Mouse (Mus musculus) gonadal fat pad, adult 2 months (tissue): Measurements from ENCODE around the gene Slc16a10. TPM values are rescaled to one million over a fixed set of nuclear protein-coding genes. Genes with fewer than 3 reads are reported as not detected.

Experiments used
- DNase-seq: peaks from one replicate; pipeline ENCODE4 v3.0.0-alpha.2; 2012; ENCODE audit warnings: low read depth
- polyA plus RNA-seq: library from polyadenylated mRNA; depleted of rRNA; stranded (reverse); fragments of >200 nt; gene quantifications from 2 replicates; pipeline ENCODE4 v1.2.3, GENCODE M21; 2012

The Slc16a10 gene
- polyA plus RNA-seq, 1 experiment, result 76.3 TPM

DNA sequence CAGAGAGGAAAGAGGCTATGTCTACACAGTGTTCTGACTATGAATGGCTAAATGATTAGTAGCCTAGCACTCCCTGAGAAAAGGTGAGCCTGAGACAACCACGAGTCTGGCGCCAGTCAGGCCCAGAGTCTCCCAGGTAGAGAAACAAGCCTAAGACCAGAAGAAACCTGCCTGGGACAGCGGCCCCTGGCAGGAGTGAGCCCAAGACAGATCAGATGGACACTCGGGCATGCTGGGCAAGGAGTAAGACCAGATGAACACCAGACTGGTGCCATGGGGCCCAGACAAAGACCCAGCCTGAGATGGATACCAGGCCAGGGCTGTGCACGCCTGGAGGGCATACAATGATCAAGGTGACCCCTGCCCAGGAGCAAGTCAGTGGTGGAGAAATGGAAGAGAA is 32.5 kb downstream of the Slc16a10 start:
- DNase-seq, result no peak

- DNase-seq, result no peak
Observed at GRCm38 (mm10) chr10:40108992-40109391, 33.1 kb downstream of the Slc16a10 start.

- peak; percentile 73 for DNase-seq
Observed at GRCm38 (mm10) chr10:40107995-40108394, 34.1 kb downstream of the Slc16a10 start.

GRCm38 (mm10) chr10:40105174-40105573 is 36.9 kb downstream of the Slc16a10 start:
- no peak for DNase-seq

DNA sequence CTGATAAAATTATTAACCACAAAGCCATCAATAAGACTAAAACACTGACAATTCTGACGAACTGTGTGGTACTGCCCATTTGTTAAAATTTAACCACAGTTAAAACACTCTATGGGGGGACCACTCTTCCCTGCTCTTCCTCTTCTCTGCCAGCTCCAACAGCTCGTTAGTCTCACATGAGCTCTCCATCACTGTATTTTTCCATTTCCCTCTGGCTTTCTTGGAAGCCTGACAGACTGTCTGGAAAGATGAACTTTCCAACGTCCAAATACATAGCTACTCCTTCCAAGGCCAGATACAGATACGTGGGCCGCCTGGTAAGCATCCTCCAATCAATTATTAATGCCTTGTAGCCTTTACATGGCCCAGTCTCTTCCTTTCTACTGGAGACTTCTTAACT is 38.3 kb downstream of the Slc16a10 start:
- no peak for DNase-seq

- no peak for DNase-seq
Observed at GRCm38 (mm10) chr10:40102986-40103385, 39.1 kb downstream of the Slc16a10 start.

DNA sequence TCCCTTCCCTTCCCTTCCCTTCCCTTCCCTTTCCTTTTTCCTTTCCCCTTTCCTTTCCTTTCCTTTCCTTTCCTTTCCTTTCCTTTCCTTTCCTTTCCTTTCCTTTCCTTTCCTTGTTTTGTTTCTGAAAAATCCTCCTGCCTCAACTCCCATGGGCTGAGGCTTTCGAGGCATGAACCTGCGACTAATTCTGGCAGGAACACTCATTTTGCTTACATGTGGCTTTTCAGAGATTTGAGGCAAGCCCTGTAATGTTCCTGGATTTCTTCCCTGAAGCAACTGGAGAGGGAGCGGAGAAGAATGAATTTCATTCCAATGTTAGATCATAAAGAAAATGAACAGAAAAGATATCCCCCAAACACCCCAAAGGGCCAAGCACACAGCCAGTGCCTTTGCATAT is 39.9 kb downstream of the Slc16a10 start:
- no peak for DNase-seq

DNA sequence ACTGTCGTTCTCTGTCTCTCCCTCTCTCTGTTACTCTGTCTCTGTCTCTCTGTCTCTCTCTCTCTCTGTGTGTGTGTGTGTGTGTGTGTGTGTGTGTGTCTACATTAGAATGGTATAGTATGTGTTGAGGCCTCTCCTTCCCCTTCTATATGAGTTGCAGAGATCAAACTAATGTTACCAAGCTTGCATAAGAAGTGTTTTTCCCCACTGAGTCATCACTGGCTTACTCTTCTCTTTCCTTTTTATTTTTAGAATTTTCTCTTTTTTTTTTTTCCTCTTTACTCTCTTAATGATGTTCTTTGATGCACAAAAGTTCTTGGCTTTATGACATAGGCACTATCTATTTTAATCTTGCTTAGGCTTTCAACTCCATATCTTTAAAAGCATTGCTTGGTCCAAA is 43.6 kb downstream of the Slc16a10 start:
- no peak for DNase-seq

DNA sequence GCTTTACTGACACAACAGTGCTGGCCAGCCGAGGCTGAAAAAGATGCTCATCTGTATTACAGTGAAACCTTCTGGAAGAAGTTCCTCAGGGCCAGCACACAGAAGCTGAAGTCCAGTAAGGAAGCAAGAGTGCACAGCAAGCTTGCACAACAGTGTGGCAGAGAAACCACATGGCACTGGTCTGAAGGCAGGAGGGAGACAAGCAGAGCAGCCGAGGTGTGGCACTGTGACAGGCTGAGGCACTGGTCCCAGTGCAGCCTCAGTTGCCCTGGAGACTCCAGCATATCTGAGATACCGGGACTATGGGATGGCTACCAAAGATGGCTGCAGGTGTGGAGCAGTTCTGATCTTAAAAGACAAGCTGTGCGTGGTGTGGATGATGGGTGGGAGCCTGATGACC is 44.5 kb downstream of the Slc16a10 start:
- DNase-seq, result no peak

DNA sequence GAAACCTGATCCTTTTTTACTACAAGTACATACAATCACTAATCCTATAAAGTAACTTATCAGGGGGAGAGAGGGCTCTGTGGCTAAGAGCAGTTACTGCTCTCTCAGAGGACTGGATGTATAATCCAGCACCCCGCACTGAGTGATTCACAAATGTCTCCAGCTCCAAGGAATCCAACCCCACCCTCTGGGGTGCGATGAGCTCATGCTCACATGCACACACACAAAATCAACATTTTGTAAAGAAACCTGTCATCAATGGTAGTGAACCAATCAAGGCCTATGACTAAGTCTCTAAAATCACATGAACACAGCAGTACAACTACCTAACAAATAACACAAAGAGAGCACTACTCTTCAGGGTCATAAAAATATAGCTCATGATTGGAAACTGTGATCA is 47.3 kb downstream of the Slc16a10 start:
- no peak for DNase-seq

DNA sequence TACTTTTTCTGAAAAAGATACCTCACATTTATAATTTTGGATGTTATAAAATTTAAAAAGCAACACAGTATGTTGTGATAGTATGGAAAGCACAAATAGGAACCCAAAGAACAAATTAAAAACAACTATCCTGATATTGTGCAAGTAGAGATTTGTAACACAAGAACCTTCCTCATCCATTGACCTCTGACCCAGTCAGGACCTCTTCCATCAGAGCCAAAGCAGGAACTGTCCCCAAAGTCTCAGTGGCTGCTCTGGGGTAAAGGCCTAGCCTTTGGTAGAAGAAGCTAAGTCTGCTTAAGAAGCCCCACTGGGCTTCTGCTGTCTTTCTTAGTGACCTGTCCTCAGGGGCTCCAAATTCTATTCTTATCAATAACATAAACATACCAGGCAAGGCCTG is 48.5 kb downstream of the Slc16a10 start:
- no peak for DNase-seq

- no peak for DNase-seq
Observed at GRCm38 (mm10) chr10:40091455-40091854, 50.6 kb downstream of the Slc16a10 start.

GRCm38 (mm10) chr10:40090504-40091428 is 51.3 kb downstream of the Slc16a10 start:
- DNase-seq, result no peak

DNA sequence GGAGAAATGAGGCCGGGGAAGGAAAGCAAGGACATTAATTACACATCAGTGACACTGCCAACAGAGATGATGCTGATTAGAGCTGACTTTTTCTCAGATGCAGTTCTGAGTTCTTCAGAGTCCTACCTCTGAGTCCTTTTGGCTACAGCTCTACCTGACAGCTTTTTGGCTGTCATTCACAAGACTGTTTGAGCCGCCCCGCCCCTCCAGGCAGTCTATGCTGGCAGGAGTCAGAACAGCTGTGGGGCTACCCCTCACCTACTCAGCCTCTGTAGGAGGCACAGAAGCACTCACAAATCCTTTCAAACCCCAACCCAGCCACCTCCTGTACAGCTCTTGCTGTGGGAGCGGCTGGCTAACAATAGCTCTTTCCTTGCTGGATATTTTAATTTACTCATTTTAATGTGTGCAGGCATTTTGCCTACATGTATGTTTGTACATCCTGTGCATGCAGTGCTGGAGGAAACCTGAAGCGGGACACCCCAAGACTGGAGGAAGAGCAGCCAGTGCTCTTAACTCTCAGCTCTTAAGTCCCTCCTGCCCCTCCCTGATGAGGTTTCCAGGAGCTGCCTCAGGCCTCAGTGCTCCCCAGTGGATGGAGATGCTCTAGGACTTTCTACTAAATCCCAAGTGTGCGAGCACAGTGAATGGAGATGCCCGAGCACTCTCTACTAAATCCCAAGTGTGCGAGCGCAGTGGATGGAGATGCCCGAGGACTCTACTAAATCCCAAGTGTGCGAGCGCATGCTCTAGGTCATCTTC is 57.5 kb downstream of the Slc16a10 start:
- no peak for DNase-seq

DNA sequence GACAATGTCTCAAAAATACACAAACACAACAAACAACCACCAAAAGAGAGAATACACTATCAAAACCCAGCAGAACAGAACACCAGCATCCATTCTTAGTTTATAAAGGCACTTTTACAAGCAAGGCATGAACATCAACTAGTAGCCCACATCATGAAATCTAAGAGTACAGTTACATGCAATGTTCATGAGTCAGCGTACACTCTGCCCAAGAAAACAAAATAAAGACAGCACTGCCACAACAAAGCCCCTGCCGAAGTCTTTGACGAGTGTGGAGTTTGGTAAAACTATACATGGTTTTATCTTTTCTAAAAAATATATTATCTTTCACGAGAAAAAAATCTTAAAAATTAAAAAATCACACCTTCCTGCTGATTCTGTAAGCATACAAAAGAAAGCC is 58.5 kb downstream of the Slc16a10 start:
- no peak for DNase-seq

- DNase-seq, result no peak
Observed at GRCm38 (mm10) chr10:40082668-40083067, 59.4 kb downstream of the Slc16a10 start.

DNA sequence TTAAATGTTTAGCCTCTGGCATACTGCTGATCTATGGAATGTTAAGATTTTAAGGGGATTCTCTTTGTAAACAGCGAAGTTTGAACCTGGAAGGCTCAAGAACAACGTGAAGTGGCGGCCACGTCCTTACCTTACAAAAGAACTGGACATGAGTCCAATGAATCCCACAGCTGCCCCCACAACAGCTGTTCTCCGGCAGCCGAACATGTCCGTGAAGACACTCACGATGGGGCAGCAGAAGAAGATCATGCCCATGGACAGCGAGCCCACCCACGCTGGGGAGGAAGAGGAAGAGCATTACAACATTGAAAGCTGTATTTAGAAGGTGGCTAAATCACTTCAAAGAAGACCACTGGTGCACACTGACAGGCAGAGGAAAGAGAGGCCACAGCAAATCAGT is 61.5 kb downstream of the Slc16a10 start:
- DNase-seq, result no peak

DNA sequence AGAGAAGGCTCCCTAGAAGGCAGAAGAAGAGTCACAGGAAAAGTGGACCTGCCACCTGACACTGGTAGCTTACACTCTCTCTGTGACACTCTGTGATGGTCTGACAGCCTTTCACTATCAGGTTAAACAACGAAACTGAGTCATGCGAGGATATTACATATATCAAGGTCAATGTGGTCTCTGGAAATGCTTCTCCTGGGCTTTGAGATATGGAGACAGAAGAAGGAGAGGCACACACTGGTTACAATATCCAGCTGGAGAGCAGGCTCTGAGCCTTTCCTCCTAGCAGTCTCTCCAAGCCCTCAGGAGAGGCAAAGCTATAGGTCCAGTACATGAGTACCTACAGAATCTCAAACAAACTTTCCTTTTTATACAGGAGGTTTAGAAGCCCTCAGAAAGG is 62.8 kb downstream of the Slc16a10 start:
- no peak for DNase-seq

- no peak for DNase-seq
Observed at GRCm38 (mm10) chr10:40077960-40078353, 64.1 kb downstream of the Slc16a10 start.

DNA sequence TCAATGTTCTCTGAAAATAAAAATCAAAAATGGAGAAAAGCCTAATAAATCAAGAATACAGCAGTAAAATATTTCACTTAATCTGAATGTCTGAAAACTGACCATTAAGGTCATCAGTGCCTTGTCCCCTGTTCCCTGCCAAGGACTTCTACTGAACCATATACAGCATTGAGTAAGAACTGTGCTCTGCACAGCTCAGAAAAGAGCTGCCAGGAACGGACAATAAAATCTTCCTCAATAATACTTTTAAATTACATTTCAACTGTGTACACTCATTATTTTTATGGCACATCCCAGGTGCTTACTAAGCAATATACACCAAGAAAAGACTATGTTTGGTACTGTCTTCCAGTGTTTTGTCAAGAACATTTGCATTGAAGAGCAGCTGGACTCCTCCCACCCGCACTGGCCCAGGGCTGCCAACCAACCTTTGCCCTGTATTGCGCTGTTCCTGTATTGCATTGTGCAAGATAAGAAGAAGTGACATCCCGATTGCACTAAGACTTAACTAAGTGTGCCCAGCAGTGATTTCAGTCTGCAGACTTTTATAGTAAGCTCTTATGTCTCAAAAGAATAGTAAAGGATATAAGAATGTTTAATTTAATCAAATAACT is 64.6 kb downstream of the Slc16a10 start:
- peak; percentile 58 for DNase-seq

DNA sequence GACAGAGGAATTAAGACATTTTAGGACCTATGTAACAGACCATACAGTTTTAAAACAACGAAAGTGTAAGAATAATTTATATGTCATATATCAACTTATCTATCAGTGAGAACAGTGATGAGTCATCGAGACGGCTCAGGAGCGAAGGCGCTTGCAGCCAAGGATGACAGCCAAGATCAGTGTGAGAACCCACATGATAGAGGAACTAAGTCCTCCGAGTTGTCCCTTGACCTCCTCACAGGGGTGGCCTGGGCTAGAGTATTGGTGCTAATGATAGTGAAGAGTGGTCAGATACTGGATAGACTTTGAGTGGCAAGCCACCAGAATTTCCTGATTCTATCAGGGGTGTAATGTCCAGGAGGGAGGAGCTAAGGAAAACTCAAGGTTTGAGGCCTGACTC is 68.5 kb downstream of the Slc16a10 start:
- DNase-seq, result no peak

DNA sequence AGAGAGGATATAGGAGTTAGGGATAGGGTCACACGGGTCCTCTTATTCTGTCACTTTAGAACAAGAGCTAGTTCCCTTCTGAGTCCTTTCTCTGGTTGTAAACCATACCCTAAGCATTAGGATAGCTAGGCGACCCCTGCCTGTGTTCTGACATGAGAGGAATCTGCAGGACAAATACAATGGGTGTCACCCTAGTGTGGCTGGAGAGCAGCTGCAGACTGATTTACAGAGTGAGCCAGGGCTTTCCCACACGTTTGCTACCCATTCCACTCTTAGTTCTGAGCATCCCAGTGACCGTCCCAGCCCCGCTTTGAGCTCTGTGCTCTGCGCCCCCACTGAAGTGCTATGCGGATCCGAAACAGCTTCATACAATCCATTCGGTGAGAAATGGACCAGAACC is 71.4 kb downstream of the Slc16a10 start:
- no peak for DNase-seq

- DNase-seq, result no peak
Observed at GRCm38 (mm10) chr10:40069270-40069669, 72.8 kb downstream of the Slc16a10 start.
